Mouse (Mus musculus) fat pad, adult 2 months (tissue): ENCODE data around the gene Col4a1.

Source experiments
- DNase-seq: peaks from one replicate; pipeline ENCODE4 v3.0.0-alpha.2; 2011; ENCODE audit warnings: low read depth, low spot score; ENCODE audit errors: extremely low read depth

Col4a1 gene

GRCm38 (mm10) chr8:11182606-11183005, 130.0 kb downstream of the Col4a1 start:
- no peak for DNase-seq

GRCm38 (mm10) chr8:11182148-11182484, 130.5 kb downstream of the Col4a1 start:
- DNase-seq, result no peak

GRCm38 (mm10) chr8:11181420-11182147, 131.0 kb downstream of the Col4a1 start:
- no peak for DNase-seq

GRCm38 (mm10) chr8:11179869-11180268, 132.8 kb downstream of the Col4a1 start:
- no peak for DNase-seq

- DNase-seq, result no peak
Observed at GRCm38 (mm10) chr8:11176393-11176792, 136.2 kb downstream of the Col4a1 start.

- DNase-seq, result no peak
Observed at GRCm38 (mm10) chr8:11173284-11174191, 139.1 kb downstream of the Col4a1 start.

- no peak for DNase-seq
Observed at GRCm38 (mm10) chr8:11171526-11171925, 141.1 kb downstream of the Col4a1 start.

GRCm38 (mm10) chr8:11169383-11169782, 143.2 kb downstream of the Col4a1 start:
- no peak for DNase-seq

- DNase-seq, result no peak
Observed at GRCm38 (mm10) chr8:11168780-11169179, 143.8 kb downstream of the Col4a1 start.

- no peak for DNase-seq
Observed at GRCm38 (mm10) chr8:11167955-11168354, 144.7 kb downstream of the Col4a1 start.

GRCm38 (mm10) chr8:11165592-11165991, 147.0 kb downstream of the Col4a1 start:
- DNase-seq, result no peak

- no peak for DNase-seq
Observed at GRCm38 (mm10) chr8:11156319-11156692, 156.3 kb downstream of the Col4a1 start.

- no peak for DNase-seq
Observed at GRCm38 (mm10) chr8:11155579-11156318, 156.9 kb downstream of the Col4a1 start.

- DNase-seq, result no peak
Observed at GRCm38 (mm10) chr8:11150268-11150667, 162.4 kb downstream of the Col4a1 start.

GRCm38 (mm10) chr8:11149201-11149810, 163.3 kb downstream of the Col4a1 start:
- DNase-seq, result no peak

- DNase-seq, result no peak
Observed at GRCm38 (mm10) chr8:11148797-11149196, 163.8 kb downstream of the Col4a1 start.
